Mouse (Mus musculus) neural tube, embryonic 14.5 days (tissue): ENCODE data around the gene Gck. TPM values are rescaled to one million over a fixed set of nuclear protein-coding genes. Genes with fewer than 3 reads are reported as not detected.

ENCODE experiments used
- ATAC-seq: fragments of 200-750 bp; cut with Nextera tagmentation; 2 replicates; pipeline ENCODE4 v1.8.0; 2017; ENCODE audit warnings: low read depth, mild to moderate bottlenecking, moderate TSS enrichment, moderate library complexity
- H3K27ac ChIP-seq: fragments of 300-500 bp; sonication (generic); 2 replicates; pipeline ENCODE4 v1.5.1; 2014; ENCODE audit warnings: low read depth, mild to moderate bottlenecking, control low read depth, low read length, moderate library complexity, mixed read lengths
- H3K27me3 ChIP-seq: fragments of 300-500 bp; sonication (generic); 2 replicates; pipeline ENCODE4 v1.6.1; 2014; ENCODE audit warnings: low read length; ENCODE audit not compliant: control insufficient read depth, insufficient read depth
- H3K36me3 ChIP-seq: fragments of 300-500 bp; sonication (generic); 2 replicates; pipeline ENCODE4 v1.6.1; 2014; ENCODE audit warnings: low read length, mixed read lengths; ENCODE audit not compliant: control insufficient read depth, insufficient read depth
- H3K4me1 ChIP-seq: fragments of 300-500 bp; sonication (generic); 2 replicates; pipeline ENCODE4 v1.6.1; 2014; ENCODE audit warnings: low read length; ENCODE audit not compliant: control insufficient read depth, insufficient read depth
- H3K4me2 ChIP-seq: fragments of 300-500 bp; sonication (generic); 2 replicates; pipeline ENCODE4 v1.6.1; 2014; ENCODE audit warnings: mild to moderate bottlenecking, low read depth, low read length, control low read depth
- H3K4me3 ChIP-seq: fragments of 300-500 bp; sonication (generic); 2 replicates; pipeline ENCODE4 v1.5.1; 2014; ENCODE audit warnings: low read depth, low read length, control low read depth, mixed read lengths
- H3K9ac ChIP-seq: fragments of 300-500 bp; sonication (generic); replicated peaks from 2 replicates; pipeline ENCODE4 v1.6.1; 2014; ENCODE audit warnings: low read depth, mild to moderate bottlenecking, control low read depth, low read length, mixed read lengths
- H3K9me3 ChIP-seq: fragments of 300-500 bp; sonication (generic); 2 replicates; pipeline ENCODE4 v1.6.1; 2016; ENCODE audit warnings: low read length; ENCODE audit not compliant: control insufficient read depth
- WGBS: fragments of 180-500 bp; shearing (Covaris S2); extraction: QIAGEN DNeasy Blood & Tissue Kit; methylation state at CpG from one replicate; pipeline ENCODE4 v1.1.7; 2014; 5-methylcytosine and 5-hydroxymethylcytosine counted together
- polyA plus RNA-seq: library from polyadenylated mRNA; unstranded; fragments of >200 nt; fragmentation: Nextera tagmentation; extraction: Ambion mirVana; gene quantifications from 2 replicates; pipeline ENCODE4 v1.2.1, GENCODE M21; 2014

The Gck gene
- polyA plus RNA-seq, 1 experiment from 2014 or later, result 3.5 TPM

DNA sequence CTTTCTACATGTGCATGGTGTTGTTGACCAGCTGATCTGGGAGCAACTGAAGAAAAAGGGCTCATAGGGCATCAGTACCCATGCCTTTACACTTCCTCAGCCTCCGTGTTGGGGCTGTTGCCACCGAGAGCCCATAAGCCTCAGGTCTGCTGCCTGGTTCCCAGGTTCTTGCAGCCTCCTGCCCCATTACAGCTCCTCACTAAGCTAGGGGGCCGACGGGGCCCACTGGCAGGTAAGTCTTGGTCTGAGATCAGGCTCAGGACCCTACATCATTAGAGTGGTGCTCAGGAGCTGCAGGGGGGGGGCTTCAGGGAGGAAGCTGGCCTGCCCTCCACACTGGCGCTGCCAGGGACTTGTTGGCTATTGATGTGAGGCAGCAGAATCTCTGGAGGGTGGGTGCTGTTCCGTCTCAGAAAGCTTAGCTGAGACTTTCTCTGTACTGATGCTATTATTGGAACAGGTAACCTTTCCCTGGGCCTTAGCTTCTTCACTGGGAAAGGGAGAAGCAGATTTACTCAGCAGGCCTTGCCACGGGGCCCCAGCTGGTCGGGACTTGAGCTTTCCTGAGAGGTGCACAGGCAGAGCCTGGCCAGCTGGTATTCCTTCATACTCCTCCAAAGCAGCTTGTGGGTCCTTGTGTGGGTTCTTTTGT lies 93.3 kb downstream of the Gck start:
- Histone ChIP-seq H3K9me3 (no peaks in the 10 kb centered on the region), H3K4me1 (no peaks in the 10 kb centered on the region), H3K27me3 (peaks cover 8% of the 10 kb centered on the region), H3K27ac (no peak overlapping the region), H3K4me2 (no peak overlapping the region), H3K4me3 (no peak overlapping the region), H3K9ac (no peak overlapping the region), H3K36me3 (no peaks in the 10 kb centered on the region)
- no peak for ATAC-seq
- 80% methylated on average over 8 of the region's 8 CpGs for WGBS

DNA sequence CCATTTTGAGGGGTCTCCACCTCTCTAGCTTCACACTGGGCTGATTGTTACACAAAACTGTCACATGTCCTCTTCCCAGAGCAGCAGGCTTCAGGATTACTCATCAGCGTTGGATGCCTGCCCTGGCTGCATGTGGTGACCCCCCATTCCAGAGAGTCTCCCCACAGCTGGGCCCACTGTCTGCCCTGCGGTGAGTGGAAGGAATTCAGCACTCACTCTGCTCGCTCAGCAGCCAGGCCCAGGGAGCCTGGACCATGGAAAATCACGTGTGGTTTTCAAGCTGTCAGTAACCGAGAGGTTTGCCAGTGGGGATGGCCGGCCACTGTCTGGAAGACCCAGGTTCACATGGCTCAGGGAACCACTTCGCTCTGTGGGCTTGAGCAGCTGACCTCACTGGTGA lies 94.0 kb downstream of the Gck start:
- Histone ChIP-seq H3K4me2 (no peak overlapping the region), H3K36me3 (no peaks in the 10 kb centered on the region)
- peak; percentile 24; the same call in 1 of the 2 replicates for ATAC-seq

GRCm38 (mm10) chr11:5855481-5855880 lies 94.4 kb downstream of the Gck start:
- H3K27ac ChIP-seq, result no peak overlapping the region
- peaks cover 4% of the 10 kb centered on the region; the same call in 1 of the 2 replicates for H3K27me3 ChIP-seq
- no peaks in the 10 kb centered on the region for H3K9me3 ChIP-seq
- no peak overlapping the region for H3K4me2 ChIP-seq
- no peak overlapping the region for H3K9ac ChIP-seq
- no peaks in the 10 kb centered on the region for H3K36me3 ChIP-seq
- no peak overlapping the region for H3K4me3 ChIP-seq
- no peak for ATAC-seq
- no peaks in the 10 kb centered on the region for H3K4me1 ChIP-seq

More for the DNA sequence above, 94.0 kb downstream of the Gck start:
- WGBS, result 43% methylated on average over 7 of the region's 7 CpGs
- H3K4me3 ChIP-seq, result no peak overlapping the region
- no peak overlapping the region for H3K27ac ChIP-seq
- H3K27me3 ChIP-seq, result peaks cover 4% of the 10 kb centered on the region; the same call in 1 of the 2 replicates
- H3K4me1 ChIP-seq, result no peaks in the 10 kb centered on the region
- H3K9me3 ChIP-seq, result no peaks in the 10 kb centered on the region
- H3K9ac ChIP-seq, result no peak overlapping the region

GRCm38 (mm10) chr11:5852314-5852713 lies 97.6 kb downstream of the Gck start:
- no peak overlapping the region for H3K4me2 ChIP-seq
- no peaks in the 10 kb centered on the region for H3K4me1 ChIP-seq
- H3K4me3 ChIP-seq, result no peak overlapping the region
- WGBS, result 77% methylated on average over 1 of the region's 1 CpGs
- no peaks in the 10 kb centered on the region for H3K36me3 ChIP-seq
- no peak for ATAC-seq
- H3K27me3 ChIP-seq, result no peaks in the 10 kb centered on the region
- H3K9me3 ChIP-seq, result no peaks in the 10 kb centered on the region
- no peak overlapping the region for H3K9ac ChIP-seq
- H3K27ac ChIP-seq, result no peak overlapping the region

DNA sequence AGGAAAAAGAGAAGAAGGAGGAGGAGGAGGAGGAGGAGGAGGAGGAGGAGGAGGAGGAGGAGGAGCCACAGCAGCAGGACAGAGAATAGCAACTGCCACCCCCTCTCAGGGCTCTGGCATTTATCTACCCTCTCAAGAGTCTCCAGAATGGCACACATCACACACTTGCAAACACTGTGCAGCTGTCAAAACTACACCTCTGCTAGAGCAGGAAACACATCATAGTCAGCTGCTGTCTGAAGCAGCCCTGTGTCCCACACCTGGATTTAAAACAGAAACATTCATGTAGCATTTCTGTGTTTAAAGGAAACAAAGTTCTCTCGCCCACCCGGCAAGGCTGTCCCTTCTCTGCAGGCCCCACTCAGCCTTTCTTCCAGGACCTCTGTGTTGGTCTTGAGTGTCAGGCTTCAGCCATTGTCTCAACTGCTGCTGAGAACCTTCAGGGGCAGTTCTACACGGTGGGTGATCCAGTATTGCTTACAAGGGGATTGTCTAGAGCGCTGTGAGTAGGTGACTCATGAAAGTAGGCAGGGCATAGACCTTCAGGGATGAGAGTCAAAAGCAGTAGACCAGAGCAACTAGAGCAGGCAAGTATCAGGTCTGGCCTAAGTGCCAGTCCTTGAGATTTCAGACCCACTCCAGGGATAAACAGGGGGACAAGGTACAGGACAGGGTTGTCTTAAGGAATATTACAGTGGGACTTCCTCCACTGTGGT lies 98.7 kb downstream of the Gck start:
- Histone ChIP-seq H3K36me3 (no peaks in the 10 kb centered on the region), H3K9me3 (no peaks in the 10 kb centered on the region), H3K9ac (no peak overlapping the region), H3K27me3 (no peaks in the 10 kb centered on the region), H3K4me3 (no peak overlapping the region), H3K4me2 (no peak overlapping the region), H3K4me1 (no peaks in the 10 kb centered on the region), H3K27ac (no peak overlapping the region)
- no peak for ATAC-seq
- WGBS, result 71% methylated on average over 4 of the region's 4 CpGs

Other genes with a start within 250 kb of the Gck start
- gene Mrps24, start 234.4 kb downstream of the Gck start, polyA plus RNA-seq, result 193 and 199 TPM in 2 replicates
- 18.5 and 23.9 TPM in 2 replicates for gene Urgcp, start 187.7 kb downstream of the Gck start, polyA plus RNA-seq
- gene Dbnl, start 161.6 kb downstream of the Gck start, polyA plus RNA-seq, result 123 and 137 TPM in 2 replicates
- gene Pgam2, start 146.3 kb downstream of the Gck start, polyA plus RNA-seq, result 2.8 and 3.2 TPM in 2 replicates
- gene Polm, start 112.1 kb downstream of the Gck start, polyA plus RNA-seq, result 5.1 and 5.2 TPM in 2 replicates
- gene Aebp1, start 88.1 kb downstream of the Gck start, polyA plus RNA-seq, result 1.7 and 27.4 TPM in 2 replicates
- 48.2 and 48.6 TPM in 2 replicates for gene Pold2, start 71.8 kb downstream of the Gck start, polyA plus RNA-seq
- not detected in 2 replicates for gene Myl7, start 51.3 kb downstream of the Gck start, polyA plus RNA-seq
- 39.1 and 40.9 TPM in 2 replicates for gene Ykt6, start 5.6 kb upstream of the Gck start, polyA plus RNA-seq
- gene Camk2b, start 116.3 kb upstream of the Gck start, polyA plus RNA-seq, result 106 and 144 TPM in 2 replicates
- 0.64 and 0.83 TPM in 2 replicates for gene A730071L15Rik, start 249.9 kb upstream of the Gck start, polyA plus RNA-seq